Mouse (Mus musculus): ENCODE data around the gene Psenen.
A peak's percentile ranks its signal among the peaks of the same experiment; 100 is the strongest.

Psenen gene

GRCm38 (mm10) chr7:30588676-30589434 lies 25.4 kb upstream of the Psenen start, which contains the start of gene Kmt2b:
Gene Kmt2b (minus strand): TSS chr7:30588726.
- peak; percentile 99 for DNase-seq (ENCODE audit: low spot score)

DNA sequence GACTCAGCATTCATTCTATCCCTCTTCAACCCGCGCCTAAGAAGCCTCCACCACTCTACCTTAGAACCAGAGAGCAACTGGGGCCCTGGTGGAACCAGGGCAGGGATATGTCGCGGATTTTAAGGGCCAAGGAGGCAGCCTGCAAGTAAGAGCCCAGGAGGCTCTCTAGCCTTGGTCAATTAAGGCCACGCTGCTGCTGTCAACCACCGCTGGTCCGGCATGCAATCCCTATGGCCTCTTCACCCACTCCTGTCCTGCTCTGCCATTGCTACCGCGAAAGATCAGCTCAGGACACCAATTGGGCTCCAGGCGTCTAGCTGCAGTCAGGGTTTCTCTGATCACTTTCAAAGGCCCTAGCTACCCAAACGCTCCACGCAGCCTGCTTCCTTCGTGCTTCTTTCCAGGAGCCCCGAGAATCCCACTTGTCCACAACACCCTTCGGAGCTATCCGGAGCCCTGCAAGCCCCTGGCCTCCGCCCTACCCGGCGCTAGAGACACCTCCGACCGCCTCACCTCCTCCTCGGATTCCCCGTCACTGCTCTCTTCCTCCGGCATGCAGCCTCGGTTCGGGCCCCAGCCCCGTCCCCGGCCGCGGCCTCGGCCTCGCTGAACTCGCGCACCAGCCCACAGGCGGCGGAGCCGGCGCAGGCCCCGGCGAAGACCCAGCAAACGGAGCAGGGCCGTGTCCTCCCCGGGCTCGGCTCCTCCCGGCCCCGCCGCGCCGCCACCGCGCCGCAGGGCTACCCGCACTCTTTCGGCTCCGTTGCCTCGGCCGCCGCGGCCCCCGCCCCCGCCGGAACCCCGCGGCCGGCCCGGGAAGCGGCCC lies 24.6 kb upstream of the Psenen start:
- DNase-seq (ENCODE audit: low spot score) = peak; percentile 72

DNA sequence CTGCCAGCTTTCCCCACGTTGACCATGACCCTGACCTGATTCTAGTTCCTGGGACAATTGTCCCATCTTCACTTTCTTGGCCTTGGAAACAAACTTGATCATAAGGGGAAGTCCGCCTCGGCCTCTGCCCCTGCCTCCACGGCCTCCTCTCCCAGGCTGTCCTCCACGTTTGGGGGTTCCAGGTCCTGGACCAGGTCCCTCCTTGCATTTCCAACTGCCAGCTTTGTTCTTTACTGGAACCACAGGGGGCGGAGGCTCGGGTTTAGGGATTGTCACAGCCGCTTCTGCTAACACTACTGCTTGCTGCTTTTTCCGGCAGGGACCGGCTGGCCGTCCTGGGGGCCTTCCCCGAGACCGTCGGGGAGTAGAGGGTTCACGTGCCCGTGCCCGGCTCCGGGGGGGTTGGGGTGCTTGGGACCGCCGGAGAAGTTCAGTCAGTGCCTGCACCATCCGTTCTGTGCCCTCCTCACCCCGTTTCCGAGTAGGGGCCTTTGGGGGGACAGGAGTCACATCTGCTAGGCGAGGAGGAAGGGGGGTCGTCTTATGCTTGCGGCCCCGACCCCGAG lies 23.1 kb upstream of the Psenen start:
- DNase-seq (ENCODE audit: low spot score) = no peak

DNA sequence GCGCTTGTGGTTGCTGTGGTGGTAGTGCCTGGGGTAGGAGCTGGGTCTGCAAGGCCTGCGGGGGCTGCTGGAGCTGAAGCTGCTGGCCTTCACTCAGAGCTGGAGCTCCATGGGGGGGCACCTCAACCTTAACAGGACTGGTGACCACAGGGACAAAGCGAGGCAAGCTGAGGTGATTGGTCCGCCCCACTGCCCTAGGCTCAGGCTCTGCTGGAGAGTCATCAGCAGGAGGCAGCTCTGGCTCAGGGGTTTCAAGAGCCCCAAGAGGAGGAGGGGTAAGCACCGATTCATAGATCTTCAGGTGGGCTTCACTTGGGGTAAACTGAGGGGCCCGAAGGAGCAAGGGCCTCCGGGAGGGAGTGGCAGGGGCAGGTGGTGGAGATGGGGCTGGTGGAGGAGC lies 21.7 kb upstream of the Psenen start:
- DNase-seq (ENCODE audit: low spot score) = no peak

GRCm38 (mm10) chr7:30584339-30584738 lies 20.9 kb upstream of the Psenen start:
- no peak for DNase-seq (ENCODE audit: low spot score)

GRCm38 (mm10) chr7:30581547-30581946 lies 18.1 kb upstream of the Psenen start:
- DNase-seq (ENCODE audit: low spot score) = no peak

- no peak for DNase-seq (ENCODE audit: low spot score)
These were observed 16.5 kb upstream of the Psenen start for GRCm38 (mm10) chr7:30579950-30580349.

GRCm38 (mm10) chr7:30572969-30573368 lies 9.5 kb upstream of the Psenen start:
- peak; percentile 66 for DNase-seq (ENCODE audit: low spot score)

DNA sequence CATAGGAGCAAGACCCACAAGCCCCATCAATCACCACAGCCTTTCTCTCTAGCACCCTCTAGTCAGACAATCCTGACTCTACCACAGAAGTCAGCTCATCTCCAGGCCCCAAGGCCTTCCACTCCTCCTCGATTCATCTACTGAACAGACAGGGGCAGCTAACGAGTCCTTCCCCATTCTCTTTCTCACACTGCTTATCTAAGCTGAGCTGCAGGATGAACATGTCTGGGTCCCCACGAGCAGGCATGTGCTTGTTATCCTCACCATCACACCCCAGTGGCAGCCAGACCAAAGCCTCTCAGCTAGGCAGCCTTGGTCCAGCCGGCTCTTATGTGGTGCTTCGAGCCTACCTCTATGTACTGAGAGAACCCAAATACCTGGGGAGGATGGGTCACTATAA lies 9.0 kb upstream of the Psenen start:
- DNase-seq (ENCODE audit: low spot score) = no peak

- DNase-seq (ENCODE audit: low spot score) = no peak
These were observed 4.1 kb upstream of the Psenen start for GRCm38 (mm10) chr7:30567555-30567954.

GRCm38 (mm10) chr7:30566033-30566432 lies 2.6 kb upstream of the Psenen start:
- DNase-seq (ENCODE audit: low spot score) = no peak

DNA sequence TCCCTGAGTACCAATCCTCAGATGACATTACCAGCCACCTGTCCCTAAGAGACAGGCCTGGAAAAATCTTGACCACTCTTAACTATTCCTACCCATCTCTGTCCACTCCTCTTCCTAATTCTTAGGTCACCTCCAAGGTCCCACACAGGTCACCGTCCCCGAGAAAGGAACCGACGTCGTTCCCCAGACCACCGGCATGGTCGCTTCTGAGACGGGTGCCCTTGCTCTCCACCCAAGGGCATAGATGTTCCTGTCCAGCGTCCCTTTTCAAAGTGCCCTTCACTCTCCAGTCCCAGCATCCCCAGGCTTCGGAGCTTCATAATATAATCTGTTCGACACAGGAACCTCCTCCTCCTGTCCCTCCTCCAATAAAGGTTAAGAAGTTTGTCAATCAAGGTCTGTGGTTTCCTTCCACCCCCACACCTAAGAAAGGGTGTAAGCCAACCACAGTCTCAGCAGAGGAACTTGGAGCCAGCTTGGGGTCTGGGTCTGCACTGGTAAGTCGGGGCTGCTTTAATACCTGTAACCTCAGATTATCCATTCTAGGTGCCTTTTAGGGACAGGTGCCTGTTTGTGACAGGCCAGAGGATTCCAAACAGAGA lies 1.6 kb upstream of the Psenen start, which contains the start of gene Igflr1:
TSS of gene Igflr1 (plus strand) at position 458 of the 602 bp plus-strand sequence.
- DNase-seq (ENCODE audit: low spot score) = peak; percentile 15

GRCm38 (mm10) chr7:30563906-30564280 lies 466 bp upstream of the Psenen start:
- DNase-seq (ENCODE audit: low spot score) = no peak

DNA sequence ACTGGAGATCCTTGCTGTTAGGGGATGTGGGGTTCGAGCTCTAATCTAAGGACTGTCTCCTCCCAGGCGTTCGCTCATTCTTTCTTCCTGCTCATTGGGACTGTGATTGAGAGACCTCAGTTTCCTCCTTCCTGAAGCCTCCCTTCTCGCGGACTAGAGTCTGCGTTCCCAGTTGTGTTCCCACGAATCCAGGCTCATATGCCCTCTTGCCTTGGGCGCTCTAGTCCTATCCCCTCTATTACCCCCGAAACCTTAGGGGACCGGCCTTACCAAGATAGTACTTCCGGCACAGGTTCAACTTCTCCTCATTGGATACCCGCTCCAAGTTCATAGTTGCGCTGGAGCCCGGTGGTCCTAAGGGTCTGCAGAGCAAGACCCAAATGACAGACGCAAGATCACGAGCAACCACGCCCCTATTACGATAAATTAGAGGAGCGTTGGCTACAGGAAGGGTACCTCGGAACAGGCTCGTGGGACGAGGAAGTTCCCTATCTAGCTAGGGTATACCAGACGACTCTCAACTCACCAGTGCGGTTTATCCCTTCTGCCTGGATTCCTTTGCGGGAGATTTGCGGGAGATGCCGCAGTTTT lies 806 bp downstream of the Psenen start:
- DNase-seq (ENCODE audit: low spot score) = peak; percentile 66

DNA sequence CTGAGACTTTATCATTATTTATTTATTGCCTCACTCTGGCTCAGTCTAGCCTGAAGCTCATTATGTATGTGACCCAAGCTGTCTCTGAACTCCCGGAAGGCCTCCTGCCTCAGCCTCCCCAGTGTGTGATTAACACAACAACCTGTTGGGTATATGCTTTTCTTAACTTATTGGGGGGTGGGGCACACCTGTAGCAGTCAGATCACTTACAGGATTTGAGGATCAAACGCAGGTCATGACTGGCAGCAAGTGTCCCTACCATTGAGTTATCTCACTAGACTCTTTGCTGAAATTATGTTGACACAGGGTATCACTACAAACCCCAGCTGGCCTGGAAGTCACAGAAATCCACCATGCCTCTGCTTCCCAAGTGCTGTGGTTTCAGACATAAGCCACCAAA lies 3.1 kb downstream of the Psenen start:
- no peak for DNase-seq (ENCODE audit: low spot score)

- DNase-seq (ENCODE audit: low spot score) = peak; percentile 96
These were observed 3.9 kb downstream of the Psenen start, which contains the start of gene Lin37 for GRCm38 (mm10) chr7:30559443-30559954. Gene Lin37 (minus strand): TSS chr7:30559838.

- DNase-seq (ENCODE audit: low spot score) = no peak
These were observed 4.6 kb downstream of the Psenen start for GRCm38 (mm10) chr7:30558656-30559442.

- no peak for DNase-seq (ENCODE audit: low spot score)
These were observed 5.4 kb downstream of the Psenen start for GRCm38 (mm10) chr7:30557901-30558514.

DNA sequence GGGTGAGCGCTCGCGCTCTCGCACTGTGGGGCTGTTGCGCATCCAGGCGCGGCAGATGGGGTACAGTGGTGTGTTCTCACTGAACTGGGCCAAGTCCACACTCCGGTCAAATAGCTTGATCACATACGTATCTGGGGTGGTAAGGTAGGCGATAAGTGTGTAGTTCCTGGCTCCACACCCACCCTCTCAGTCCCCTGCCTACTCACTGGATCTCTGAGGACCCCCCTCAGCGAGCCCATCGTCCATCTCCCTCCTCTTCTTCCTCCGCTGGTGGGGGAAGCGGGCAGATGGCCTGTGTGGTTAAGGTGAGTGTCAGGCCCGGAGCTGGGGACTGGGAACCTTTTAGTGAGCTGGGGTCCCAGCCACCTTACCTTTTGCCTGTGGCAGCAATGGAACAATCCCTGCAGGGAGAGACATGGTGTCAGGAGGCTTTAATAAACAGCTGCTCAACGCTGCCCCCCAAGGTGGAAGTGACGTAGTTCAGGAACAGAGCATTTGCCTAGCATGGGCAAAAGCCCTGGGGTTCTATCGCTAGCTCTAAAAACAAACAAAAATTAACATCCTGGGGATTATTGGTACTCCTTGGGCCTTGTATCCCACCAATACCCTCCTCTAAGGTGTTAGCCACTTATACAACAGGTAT lies 6.4 kb downstream of the Psenen start:
- DNase-seq (ENCODE audit: low spot score) = no peak

Data from testis, postnatal 14 days (tissue).